18 mouse cellular contexts compared by ENCODE assay signal in the genomic region with DNA sequence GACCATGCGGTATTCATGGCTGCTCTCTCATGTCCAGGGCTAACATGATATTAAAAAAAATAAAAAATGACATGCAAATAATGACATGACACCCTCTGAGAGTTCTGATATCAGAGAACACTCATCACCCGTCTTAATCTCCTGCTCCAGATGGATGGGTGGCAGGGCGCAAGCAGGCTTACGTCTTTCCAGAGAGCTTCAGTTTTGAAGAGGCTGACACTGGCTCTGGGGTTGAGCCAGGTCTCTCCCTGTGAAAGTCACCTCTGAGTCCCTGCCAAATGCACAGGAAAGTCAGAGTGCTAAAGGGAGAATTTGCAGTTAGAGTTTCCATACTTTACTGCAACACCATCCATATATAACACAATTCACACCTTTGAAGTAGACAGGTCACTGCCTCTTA.
A peak's percentile ranks its signal among the peaks of the same experiment; 100 is the strongest.
DNase-seq lines count a peak whose midpoint lies in the region; ATAC-seq lines count a peak whose summit lies in the region.
"Had no signal": no experiment of that assay in that cellular context is flagged by ENCODE, and none has a peak within 500 bp of the region (broad histone marks: within the 10 kb centered on the region; RNA-seq: fewer than 3 reads in every experiment).

No protein-coding gene starts in this region.

- peak; percentile 47; the same call in 1 of the 2 replicates for ATAC-seq in cerebellum, adult (ENCODE audit: insufficient number of reproducible peaks, low FRiP score, low TSS enrichment)
- ATAC-seq: hindbrain, embryonic 16.5 days had no signal

- H3K27ac ChIP-seq in heart, embryonic 10.5 days = no peak overlapping the region
- no peak overlapping the region for H3K27ac ChIP-seq in limb, embryonic 10.5 days
- H3K27ac ChIP-seq: layer of hippocampus, adult 2 months; midbrain, embryonic 10.5 days had no signal

- intact Hi-C loops in left cerebral cortex, postnatal 4 days (cut with DNase I) = no loop called here

- 76% methylated on average over 4 of the region's 4 CpGs for WGBS in heart, embryonic 10.5 days
- WGBS in limb, embryonic 10.5 days = 92% methylated on average over 4 of the region's 4 CpGs

- no peaks in the 10 kb centered on the region for H3K4me1 ChIP-seq in heart, embryonic 10.5 days
- 0 out of 2 replicates have a peak, but pooled peaks cover 4% of the 10 kb centered on the region for H3K4me1 ChIP-seq in limb, embryonic 10.5 days
- H3K4me1 ChIP-seq: midbrain, embryonic 10.5 days had no signal

- no peak for DNase-seq in cerebellum, postnatal 4 days (ENCODE audit: low spot score in 2 of 2)
- peak; percentile 37 for DNase-seq in left cerebral cortex, postnatal 4 days
- DNase-seq in left cerebral cortex, adult 11 months (ENCODE audit: low spot score) = no peak
- DNase-seq in heart, embryonic 10.5 days (ENCODE audit: low spot score) = peak; percentile 28
- DNase-seq in limb, embryonic 10.5 days (ENCODE audit: low spot score) = no peak
- DNase-seq in lung, postnatal 10 days = no peak
- DNase-seq in left cerebral cortex, adult 18-20 months (ENCODE audit: low spot score in 2 of 2) = no peak
- DNase-seq: gastrocnemius, postnatal 25 days; kidney, adult 11 months; kidney, postnatal 10 days; lung, adult 18-20 months; lung, postnatal 4 days; thymus, adult 2 months had no signal

- H3K9me3 ChIP-seq in heart, embryonic 10.5 days = no peaks in the 10 kb centered on the region
- no peaks in the 10 kb centered on the region for H3K9me3 ChIP-seq in limb, embryonic 10.5 days (replicated peaks)
- H3K9me3 ChIP-seq: midbrain, embryonic 10.5 days had no signal

- H3K4me3 ChIP-seq in heart, embryonic 10.5 days = no peak overlapping the region
- H3K4me3 ChIP-seq in limb, embryonic 10.5 days = no peak overlapping the region
- H3K4me3 ChIP-seq: erythroblast, embryonic 14.5 days; layer of hippocampus, adult 2 months; midbrain, embryonic 10.5 days had no signal

- H3K27me3 ChIP-seq in heart, embryonic 10.5 days (ENCODE audit: insufficient read depth, poor library complexity, severe bottlenecking) = no peaks in the 10 kb centered on the region
- no peaks in the 10 kb centered on the region for H3K27me3 ChIP-seq in limb, embryonic 10.5 days (ENCODE audit: low read depth, poor library complexity, severe bottlenecking)

- H3K36me3 ChIP-seq in heart, embryonic 10.5 days = no peaks in the 10 kb centered on the region
- H3K36me3 ChIP-seq in limb, embryonic 10.5 days = no peaks in the 10 kb centered on the region
- H3K36me3 ChIP-seq: midbrain, embryonic 10.5 days had no signal

Comparison
In these comparisons a context has a peak if more than half of its experiments do, and no peak if none do; other contexts are left out.
1. DNase-seq: peak in left cerebral cortex, postnatal 4 days (single experiment) and heart, embryonic 10.5 days (single experiment); none in cerebellum, postnatal 4 days (0 of 2), left cerebral cortex, adult 11 months (single experiment), limb, embryonic 10.5 days (single experiment), lung, postnatal 10 days (single experiment) and left cerebral cortex, adult 18-20 months (0 of 2).